Mouse (Mus musculus) G1E (cell line): ENCODE data around the gene Grm2. TPM values are rescaled to one million over a fixed set of nuclear protein-coding genes. Genes with fewer than 3 reads are reported as not detected.

Source experiments
- ATAC-seq: 2 replicates; pipeline ENCODE4 v1.8.0; 2016; ENCODE audit warnings: mild to moderate bottlenecking; ENCODE audit not compliant: insufficient number of reproducible peaks, poor library complexity, low FRiP score, severe bottlenecking; ENCODE audit errors: extremely low read depth
- DNase-seq: peaks from one replicate; pipeline ENCODE4 v3.0.0; 2012; ENCODE audit warnings: low spot score
- H3K27me3 ChIP-seq: 2 replicates; pipeline ENCODE4 v1.6.1; 2012; ENCODE audit warnings: mild to moderate bottlenecking, low read length, inconsistent platforms; ENCODE audit not compliant: insufficient read depth
- H3K36me3 ChIP-seq: replicated peaks from 2 replicates; pipeline ENCODE3; 2012; ENCODE audit warnings: mild to moderate bottlenecking, inconsistent platforms
- H3K4me1 ChIP-seq: 2 replicates; pipeline ENCODE4 v1.6.1; 2012; ENCODE audit warnings: low read depth, low read length, inconsistent platforms, mixed read lengths; ENCODE audit not compliant: insufficient read depth
- H3K4me3 ChIP-seq: 2 replicates; pipeline ENCODE4 v1.5.1; 2012; ENCODE audit warnings: low read depth, mild to moderate bottlenecking, inconsistent platforms, low read length, moderate library complexity, mixed read lengths
- H3K9me3 ChIP-seq: replicated peaks from 2 replicates; pipeline ENCODE4 v1.6.1; 2012; ENCODE audit warnings: inconsistent platforms
- CTCF ChIP-seq: IDR thresholded peaks from 2 replicates; pipeline ENCODE4 v1.5.1; 2012; ENCODE audit warnings: low read depth, low read length, inconsistent platforms, mixed read lengths
- GATA1 ChIP-seq: IDR thresholded peaks from 2 replicates; pipeline ENCODE4 v1.6.1; 2012; ENCODE audit warnings: borderline replicate concordance, low read length, inconsistent platforms, mixed read lengths
- GATA2 ChIP-seq: IDR thresholded peaks from 2 replicates; pipeline ENCODE4 v1.6.1; 2012; ENCODE audit warnings: low read depth, low read length, inconsistent platforms, borderline replicate concordance
- POLR2AphosphoS5 ChIP-seq: IDR thresholded peaks from 2 replicates; pipeline ENCODE4 v1.6.1; 2012; ENCODE audit warnings: low read depth, low read length, inconsistent platforms; ENCODE audit not compliant: insufficient replicate concordance
- TAL1 ChIP-seq: conservative IDR thresholded peaks from 2 replicates; pipeline ENCODE4 v1.6.1; 2012; ENCODE audit warnings: low read depth, low read length, inconsistent platforms, mixed read lengths
- polyA plus RNA-seq: library from polyadenylated mRNA; stranded (reverse); fragments of >175 nt; gene quantifications from 2 replicates; pipeline ENCODE4 v1.2.3, GENCODE M21; 2012
- total RNA-seq, 2 experiments: library from RNA; stranded (forward) in 1 of 2; stranded (reverse) in 1 of 2; fragments of 200-1000 nt in 1 of 2; fragments of >200 nt in 1 of 2; fragmentation: Nextera tagmentation in 1 of 2; gene quantifications; 2 replicates each; pipeline ENCODE4 v1.2.3; 2014 to 2017

Grm2 gene
- total and polyA plus RNA-seq, 3 experiments, result 0.16 TPM; not detected in 2

- Histone ChIP-seq H3K27me3 (peaks cover 15% of the 10 kb centered on the region), H3K4me3 (no peak overlapping the region), H3K36me3 (no peaks in the 10 kb centered on the region), H3K9me3 (no peaks in the 10 kb centered on the region), H3K4me1 (no peaks in the 10 kb centered on the region)
- ATAC-seq, result no peak
- no peak for TF ChIP-seq TAL1
- DNase-seq, result no peak
Observed at GRCm38 (mm10) chr9:106617496-106617895, 38.4 kb downstream of the Grm2 start.

- ATAC-seq, result no peak
- no peaks in the 10 kb centered on the region for H3K36me3 ChIP-seq
- no peak for DNase-seq
- no peaks in the 10 kb centered on the region for H3K4me1 ChIP-seq
- H3K9me3 ChIP-seq, result no peaks in the 10 kb centered on the region
- no peak overlapping the region for H3K4me3 ChIP-seq
- peaks cover 18% of the 10 kb centered on the region for H3K27me3 ChIP-seq
- TF ChIP-seq GATA2 (no peak), POLR2AphosphoS5 (no peak), CTCF (no peak), GATA1 (no peak), TAL1 (no peak)
Observed at GRCm38 (mm10) chr9:106616306-106616705, 39.6 kb downstream of the Grm2 start.

GRCm38 (mm10) chr9:106614616-106615015 lies 41.3 kb downstream of the Grm2 start:
- H3K27me3 ChIP-seq, result peaks cover 18% of the 10 kb centered on the region
- no peak for ATAC-seq
- no peaks in the 10 kb centered on the region for H3K4me1 ChIP-seq
- TF ChIP-seq GATA1 (no peak), TAL1 (no peak), GATA2 (no peak), CTCF (no peak), POLR2AphosphoS5 (no peak)
- H3K9me3 ChIP-seq, result no peaks in the 10 kb centered on the region
- H3K4me3 ChIP-seq, result no peak overlapping the region
- DNase-seq, result no peak
- H3K36me3 ChIP-seq, result no peaks in the 10 kb centered on the region

DNA sequence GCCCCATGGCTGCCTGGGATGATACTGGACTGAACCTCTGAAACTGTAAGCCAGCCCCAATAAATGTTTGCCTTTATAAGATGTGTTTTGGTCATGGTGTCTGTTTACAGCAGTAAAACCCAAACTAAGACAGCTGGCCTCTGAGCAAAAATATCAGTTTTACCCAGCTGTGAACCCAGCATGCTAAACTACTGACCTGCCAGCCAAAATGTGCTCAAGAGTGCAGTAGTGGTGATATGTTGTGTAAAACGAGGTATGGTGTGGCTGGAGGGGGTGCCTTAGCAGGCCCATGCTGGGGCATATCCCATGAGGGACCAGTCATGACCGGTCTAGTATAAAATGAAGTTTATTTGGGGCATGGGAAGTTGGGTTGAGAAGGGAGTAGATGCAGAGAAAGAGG lies 41.9 kb downstream of the Grm2 start:
- H3K9me3 ChIP-seq, result no peaks in the 10 kb centered on the region
- H3K36me3 ChIP-seq, result no peaks in the 10 kb centered on the region
- DNase-seq (no peak), ATAC-seq (no peak)
- peaks cover 18% of the 10 kb centered on the region for H3K27me3 ChIP-seq
- TF ChIP-seq POLR2AphosphoS5, result no peak
- H3K4me1 ChIP-seq, result no peaks in the 10 kb centered on the region
- no peak overlapping the region for H3K4me3 ChIP-seq

DNA sequence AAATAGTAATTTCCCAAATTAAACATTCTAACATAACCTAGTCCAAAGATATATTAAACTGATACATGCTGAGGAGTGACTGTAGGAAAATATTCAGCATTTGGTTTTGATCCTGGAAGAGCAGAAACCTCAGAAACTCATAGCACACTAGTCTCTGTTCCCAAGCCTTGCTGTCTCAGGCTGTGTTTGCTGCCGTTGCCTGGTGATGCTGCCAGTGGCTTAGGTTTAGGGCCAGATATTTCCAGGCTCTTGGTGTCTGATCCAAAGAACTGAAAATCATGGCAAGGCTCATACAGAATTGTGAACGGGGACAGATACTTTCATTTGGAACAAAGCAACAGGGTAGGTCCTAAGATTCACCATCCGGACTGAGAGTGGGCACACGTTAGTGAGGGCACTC lies 45.2 kb downstream of the Grm2 start:
- no peak for DNase-seq
- Histone ChIP-seq H3K27me3 (peaks cover 12% of the 10 kb centered on the region), H3K36me3 (no peaks in the 10 kb centered on the region), H3K9me3 (no peaks in the 10 kb centered on the region), H3K4me1 (no peaks in the 10 kb centered on the region), H3K4me3 (no peak overlapping the region)
- TF ChIP-seq POLR2AphosphoS5 (no peak), GATA2 (no peak), CTCF (no peak), TAL1 (no peak), GATA1 (no peak)
- ATAC-seq, result no peak

DNA sequence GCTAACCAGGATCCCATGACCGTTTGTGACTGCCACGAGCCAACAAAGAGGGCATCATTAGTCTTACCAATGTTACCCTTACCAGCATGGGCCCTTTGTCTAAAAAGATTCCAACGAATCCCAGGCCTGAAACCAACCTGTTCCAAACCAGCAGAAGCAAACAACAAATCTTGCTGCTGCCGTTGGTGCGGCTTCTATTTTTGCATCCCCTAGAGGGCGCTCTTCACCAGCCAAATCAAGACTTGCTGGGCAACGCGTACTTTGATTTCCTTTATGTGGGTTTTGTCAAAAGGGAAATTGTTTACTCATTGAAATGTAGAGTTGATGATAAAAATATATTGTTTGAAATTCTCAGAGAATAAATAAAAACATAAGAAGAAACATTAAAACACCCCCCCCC lies 55.3 kb downstream of the Grm2 start:
- H3K27me3 ChIP-seq, result peaks cover 8% of the 10 kb centered on the region
- ATAC-seq (no peak), DNase-seq (peak; percentile 10)
- no peaks in the 10 kb centered on the region for H3K9me3 ChIP-seq
- no peak for TF ChIP-seq POLR2AphosphoS5
- TF ChIP-seq GATA2, result no peak
- TF ChIP-seq GATA1, result no peak
- TF ChIP-seq CTCF, result peak; percentile 55; the same call in 1 of the 2 replicates
- TF ChIP-seq TAL1, result no peak
- no peak overlapping the region for H3K4me3 ChIP-seq
- no peaks in the 10 kb centered on the region for H3K36me3 ChIP-seq
- H3K4me1 ChIP-seq, result no peaks in the 10 kb centered on the region

- DNase-seq, result no peak
- no peak overlapping the region for H3K4me3 ChIP-seq
- H3K36me3 ChIP-seq, result no peaks in the 10 kb centered on the region
- no peak for ATAC-seq
- H3K4me1 ChIP-seq, result no peaks in the 10 kb centered on the region
- peaks cover 8% of the 10 kb centered on the region for H3K27me3 ChIP-seq
- no peaks in the 10 kb centered on the region for H3K9me3 ChIP-seq
- TF ChIP-seq POLR2AphosphoS5 (no peak), GATA2 (no peak), GATA1 (no peak), TAL1 (no peak), CTCF (no peak)
Observed at GRCm38 (mm10) chr9:106598466-106598865, 57.4 kb downstream of the Grm2 start.
